Mouse (Mus musculus) cerebellum, adult 2 months (tissue): Measurements from ENCODE around the gene Traf7. TPM values are rescaled to one million over a fixed set of nuclear protein-coding genes. Genes with fewer than 3 reads are reported as not detected.

Experiments
- DNase-seq, 2 experiments: peaks; one replicate each; pipeline ENCODE4 v3.0.0; 2021
- H3K27ac ChIP-seq: fragments of 200-500 bp; 2 replicates; pipeline ENCODE4 v1.5.1; 2012; ENCODE audit warnings: low read length, control low read depth, inconsistent platforms; ENCODE audit not compliant: insufficient read depth
- H3K27me3 ChIP-seq: fragments of 200-500 bp; 2 replicates; pipeline ENCODE4 v1.6.1; 2012; ENCODE audit warnings: inconsistent platforms, mild to moderate bottlenecking, low read length, moderate library complexity; ENCODE audit not compliant: control insufficient read depth, insufficient read depth
- H3K4me1 ChIP-seq: fragments of 200-500 bp; 2 replicates; pipeline ENCODE4 v1.6.1; 2011; ENCODE audit warnings: low read length; ENCODE audit not compliant: control insufficient read depth, insufficient read depth
- H3K4me3 ChIP-seq: fragments of 200-500 bp; replicated peaks from 2 replicates; pipeline ENCODE3; 2011; ENCODE audit warnings: mild to moderate bottlenecking, low read depth, low read length, control low read depth; ENCODE audit not compliant: insufficient read depth
- CTCF ChIP-seq: fragments of 200-500 bp; IDR thresholded peaks from 2 replicates; pipeline ENCODE4 v1.5.1; 2011; ENCODE audit warnings: low read depth, mild to moderate bottlenecking, control low read depth, low read length, moderate library complexity, borderline replicate concordance; ENCODE audit not compliant: insufficient read depth
- POLR2A ChIP-seq: fragments of 200-500 bp; IDR thresholded peaks from 2 replicates; pipeline ENCODE4 v1.6.1; 2011; ENCODE audit warnings: low read length, control low read depth, borderline replicate concordance; ENCODE audit not compliant: insufficient read depth
- WGBS: fragments of 180-500 bp; shearing (Covaris S2); methylation state at CpG from one replicate; pipeline ENCODE4 v1.1.7; 2018; 5-methylcytosine and 5-hydroxymethylcytosine counted together
- polyA plus RNA-seq: library from polyadenylated mRNA; depleted of rRNA; stranded (reverse); fragments of >200 nt; gene quantifications from 2 replicates; pipeline ENCODE4 v1.2.3, GENCODE M21; 2012

The Traf7 gene
- polyA plus RNA-seq, 1 experiment: 197 TPM

GRCm38 (mm10) chr17:24483495-24483894 is 44.2 kb downstream of the Traf7 start:
- WGBS: 92% methylated on average over 3 of the region's 3 CpGs
- no peak overlapping the region for H3K4me3 ChIP-seq

GRCm38 (mm10) chr17:24481027-24481815 is 46.5 kb downstream of the Traf7 start:
- WGBS: 95% methylated on average over 20 of the region's 20 CpGs
- H3K27me3 ChIP-seq: no peaks in the 10 kb centered on the region
- no peak for TF ChIP-seq CTCF
- no peak for TF ChIP-seq POLR2A
- no peak overlapping the region for H3K4me3 ChIP-seq
- DNase-seq: no peak
- peaks cover 14% of the 10 kb centered on the region for H3K4me1 ChIP-seq
- no peak overlapping the region for H3K27ac ChIP-seq

More at GRCm38 (mm10) chr17:24483495-24483894, 44.2 kb downstream of the Traf7 start:
- no peak overlapping the region for H3K27ac ChIP-seq
- no peak for DNase-seq
- TF ChIP-seq CTCF (no peak), POLR2A (no peak)
- peaks cover 5% of the 10 kb centered on the region for H3K4me1 ChIP-seq
- no peaks in the 10 kb centered on the region for H3K27me3 ChIP-seq

DNA sequence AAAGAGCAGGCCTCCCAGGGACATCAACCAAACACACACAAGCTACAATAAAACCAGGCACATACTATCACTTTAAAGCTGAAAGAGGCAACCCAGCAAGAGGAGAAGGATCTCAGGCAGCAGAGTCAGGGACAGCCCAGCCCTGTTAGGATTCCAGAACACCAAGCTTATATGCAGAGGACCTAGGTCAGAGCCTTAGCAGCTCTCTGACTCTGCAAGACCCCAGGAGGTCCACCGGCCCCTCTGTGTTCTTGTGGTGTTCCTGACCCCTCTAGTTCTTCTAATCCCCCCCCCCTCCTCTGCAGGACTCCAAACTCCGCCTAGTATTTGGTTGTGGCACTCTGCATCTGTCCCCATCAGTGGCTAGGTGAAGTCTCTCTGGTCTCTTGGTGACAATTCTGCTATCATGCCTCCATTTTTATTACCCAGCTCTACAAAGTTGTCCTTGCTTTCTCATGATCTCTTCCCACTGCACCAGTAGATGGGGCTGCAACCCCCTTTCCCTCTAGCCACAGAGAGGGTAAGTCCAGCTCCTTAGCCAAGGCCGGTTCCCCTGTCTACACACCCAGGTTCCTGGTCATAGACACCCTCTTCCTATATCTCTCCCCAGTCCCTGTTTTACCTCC is 47.4 kb downstream of the Traf7 start:
- H3K4me3 ChIP-seq: no peak overlapping the region
- H3K27ac ChIP-seq: no peak overlapping the region
- H3K27me3 ChIP-seq: no peaks in the 10 kb centered on the region
- TF ChIP-seq CTCF (no peak; the same call in 1 of the 2 replicates), POLR2A (no peak)
- peaks cover 14% of the 10 kb centered on the region for H3K4me1 ChIP-seq
- DNase-seq: no peak
- 33% methylated on average over 3 of the region's 3 CpGs for WGBS

- DNase-seq: no peak
- no peaks in the 10 kb centered on the region for H3K27me3 ChIP-seq
- WGBS: 7% methylated on average over 1 of the region's 1 CpGs
- H3K4me1 ChIP-seq: peaks cover 14% of the 10 kb centered on the region
- no peak overlapping the region for H3K27ac ChIP-seq
- no peak for TF ChIP-seq POLR2A
- no peak for TF ChIP-seq CTCF
- peak overlapping the region; percentile 89 for H3K4me3 ChIP-seq
Measured at GRCm38 (mm10) chr17:24479431-24479830, 48.3 kb downstream of the Traf7 start.

- TF ChIP-seq POLR2A (peak; percentile 96), CTCF (peak; percentile 84)
- Histone ChIP-seq H3K4me3 (peak within 1 kb of the TSS; percentile 89), H3K4me1 (peaks cover 14% of the 10 kb centered on the region), H3K27me3 (no peaks in the 10 kb centered on the region), H3K27ac (peak within 1 kb of the TSS; percentile 94)
- under 1% methylated on average over 48 of the region's 48 CpGs for WGBS
- DNase-seq: peak; percentile 97 to 100
Measured at GRCm38 (mm10) chr17:24478663-24479380, 48.9 kb downstream of the Traf7 start, which contains the start of gene Mlst8. TSS of gene Mlst8 (minus strand) at chr17:24479078.

GRCm38 (mm10) chr17:24477985-24478600 is 49.6 kb downstream of the Traf7 start:
- WGBS: 22% methylated on average over 11 of the region's 11 CpGs
- Histone ChIP-seq H3K4me3 (peak overlapping the region; percentile 89), H3K27ac (peak overlapping the region; percentile 73), H3K4me1 (peaks cover 14% of the 10 kb centered on the region), H3K27me3 (no peaks in the 10 kb centered on the region)
- DNase-seq: peak; percentile 52 to 58
- TF ChIP-seq POLR2A: no peak
- no peak; the same call in 1 of the 2 replicates for TF ChIP-seq CTCF
